Mouse (Mus musculus) spleen, postnatal 14 days (tissue): ENCODE data around the gene Rpp38.

Experiments used
- DNase-seq, 2 experiments: peaks; one replicate each; pipeline ENCODE4 v3.0.0; 2021 to 2022; ENCODE audit warnings: low spot score in 2 of 2

Rpp38 gene

DNA sequence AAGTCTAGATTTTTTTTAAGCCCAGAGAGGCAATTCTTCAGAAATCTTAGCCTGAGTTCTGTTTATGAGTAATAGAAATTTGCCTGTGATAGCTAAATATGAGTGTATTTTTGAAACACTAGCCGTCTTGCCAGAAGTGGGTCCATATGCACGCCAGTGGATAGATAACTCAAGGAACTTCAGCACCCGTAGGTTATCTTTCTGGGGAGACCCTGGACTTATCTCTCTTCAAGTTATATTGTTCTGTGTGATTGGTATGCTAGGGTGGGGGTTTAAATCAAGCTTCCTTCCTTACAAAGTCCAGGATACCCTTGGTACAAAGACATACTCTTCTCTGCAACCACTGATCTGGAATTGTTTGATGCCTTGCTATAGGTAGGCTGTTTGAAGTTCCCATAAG is 46.7 kb downstream of the Rpp38 start:
- no peak for DNase-seq

GRCm38 (mm10) chr2:3285181-3285530 is 47.3 kb downstream of the Rpp38 start:
- no peak for DNase-seq

- DNase-seq, result peak; percentile 26 to 37
These were observed 47.8 kb downstream of the Rpp38 start for GRCm38 (mm10) chr2:3284473-3285180.

- DNase-seq, result peak; percentile 98
These were observed 48.6 kb downstream of the Rpp38 start, which contains the start of gene Nmt2 for GRCm38 (mm10) chr2:3283602-3284472. TSS of gene Nmt2 (plus strand) at chr2:3284212.

- no peak for DNase-seq
These were observed 49.4 kb downstream of the Rpp38 start for GRCm38 (mm10) chr2:3282866-3283601.

DNA sequence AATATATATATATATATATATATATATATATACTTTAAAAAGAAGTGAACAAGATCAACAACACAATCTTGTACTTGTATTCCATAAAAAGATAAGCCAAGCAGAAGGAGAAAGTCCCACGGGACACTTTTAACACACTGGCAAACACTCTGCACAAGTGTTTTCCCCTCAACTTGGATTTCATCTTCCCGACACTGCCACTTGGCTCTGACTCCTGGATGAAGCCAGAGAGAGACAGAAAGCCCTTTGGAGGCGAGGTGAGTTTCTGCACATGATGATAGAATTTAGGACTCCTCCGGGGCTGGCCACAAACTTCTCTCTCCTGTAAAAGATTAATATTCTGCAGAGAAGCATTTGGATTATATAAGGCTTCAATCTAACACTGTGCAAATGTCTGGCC is 51.1 kb downstream of the Rpp38 start:
- DNase-seq, result no peak
